Mouse (Mus musculus) B cell, adult 2 months (primary cell): ENCODE measurements at regions not wholly inside any gene's neighbourhood (a gene's known extent, or its start where the extent isn't known, plus 50 kb on each side); places are given as distances from the start of the nearest gene placed in this dataset.
"Not testable (repeated sequence)": the region's sequence is repeated elsewhere in the genome, so short reads cannot be mapped to it uniquely, and the experiment has no call there.

Source experiments
- DNase-seq, 2 experiments: peaks; one replicate each; pipeline ENCODE4 v3.0.0; 2022

GRCm38 (mm10) chr6:133724627-133725026 is 128.9 kb downstream of the Kap start:
- DNase-seq: not testable (repeated sequence)

DNA sequence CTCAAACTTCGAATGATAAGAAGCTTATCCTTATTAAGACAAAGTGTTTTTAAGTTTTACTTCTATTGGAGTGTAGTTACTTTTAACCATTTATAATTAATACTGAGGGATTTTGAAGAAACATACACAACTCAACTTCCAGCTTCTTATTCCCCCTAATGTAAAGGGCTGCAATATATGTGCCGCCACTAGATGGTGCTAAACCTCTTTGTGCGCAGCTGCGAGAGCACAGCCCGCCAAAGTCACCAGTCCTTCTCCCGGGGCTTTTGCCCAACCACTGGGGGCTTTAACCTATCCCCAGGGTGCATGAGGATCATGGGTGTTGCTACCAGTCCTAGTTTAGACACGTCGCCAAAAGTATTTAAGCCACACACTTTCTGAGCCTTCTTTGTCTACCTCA is 146.8 kb downstream of the Kap start:
- DNase-seq: peak; percentile 9 to 14

DNA sequence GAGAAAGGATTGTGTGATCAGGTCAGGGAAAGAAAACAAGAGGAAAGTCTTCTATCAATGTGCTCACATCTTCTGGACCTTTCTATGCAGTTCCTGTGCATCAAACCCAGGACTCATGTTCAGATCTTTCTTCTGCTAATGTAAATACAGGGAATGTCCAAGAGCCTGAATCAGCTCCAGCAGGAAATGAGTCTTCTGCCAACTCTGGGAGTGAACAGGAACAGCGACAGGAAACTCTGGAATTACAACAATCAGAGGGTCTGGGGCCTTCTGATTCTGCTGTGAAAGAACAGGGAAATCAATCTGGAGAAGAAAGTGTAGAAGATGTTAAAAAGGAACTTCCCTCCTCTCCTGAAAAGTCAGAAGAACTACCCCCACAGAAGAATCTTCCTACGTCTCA is 151.9 kb downstream of the Kap start:
- DNase-seq: no peak
